Mouse (Mus musculus) brain, embryonic 14.5 days (tissue): ENCODE measurements around the gene Prrxl1.

Experiments used
- CTCF ChIP-seq: fragments of 200-500 bp; IDR thresholded peaks from 2 replicates; pipeline ENCODE4 v1.5.1; 2012; ENCODE audit warnings: inconsistent platforms, mild to moderate bottlenecking, moderate library complexity, borderline replicate concordance; ENCODE audit not compliant: insufficient read depth, insufficient read length; ENCODE audit errors: extremely low read depth
- POLR2A ChIP-seq: fragments of 200-500 bp; IDR thresholded peaks from 2 replicates; pipeline ENCODE4 v1.6.1; 2012; ENCODE audit warnings: mild to moderate bottlenecking, inconsistent platforms, borderline replicate concordance; ENCODE audit not compliant: poor library complexity, insufficient read depth, insufficient read length, severe bottlenecking; ENCODE audit errors: extremely low read depth

DNA sequence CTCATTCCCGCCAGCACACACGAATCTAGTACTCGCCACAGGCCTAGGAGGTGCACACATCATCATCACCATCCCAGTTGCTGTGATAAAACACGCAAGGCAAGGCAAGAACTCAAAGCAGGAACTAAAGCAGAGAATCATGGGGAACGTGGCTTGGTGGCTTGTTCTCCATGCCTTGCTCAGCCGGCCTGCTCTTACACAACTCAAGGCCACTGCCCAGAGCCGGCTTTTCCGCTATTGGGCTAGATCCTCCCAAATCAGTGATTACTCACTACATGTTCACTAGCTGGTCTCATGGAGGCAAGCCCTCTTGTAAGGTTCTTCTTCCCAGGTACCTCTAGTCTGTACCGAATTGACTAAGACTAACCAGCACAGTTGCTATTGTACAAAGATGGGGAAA lies 15.5 kb upstream of the Prrxl1 start:
- TF ChIP-seq CTCF: no peak
- no peak for TF ChIP-seq POLR2A
